Mouse (Mus musculus) liver, embryonic 11.5 days (tissue): ENCODE measurements around the gene Shkbp1. TPM values are rescaled to one million over a fixed set of nuclear protein-coding genes. Genes with fewer than 3 reads are reported as not detected.
A peak's percentile ranks its signal among the peaks of the same experiment; 100 is the strongest.

Source experiments
- ATAC-seq: fragments of 200-750 bp; cut with Nextera tagmentation; replicated peaks from 2 replicates; pipeline ENCODE4 v1.8.0; 2017; ENCODE audit warnings: moderate number of reproducible peaks, mild to moderate bottlenecking, moderate TSS enrichment, moderate library complexity; ENCODE audit not compliant: low FRiP score
- DNase-seq: peaks from one replicate; pipeline ENCODE4 v3.0.0-alpha.2; 2017; ENCODE audit warnings: low spot score
- H3K27ac ChIP-seq: fragments of 300-500 bp; sonication (generic); 2 replicates; pipeline ENCODE4 v1.5.1; 2014; ENCODE audit warnings: mild to moderate bottlenecking, low read depth, low read length, control low read depth
- H3K27me3 ChIP-seq: fragments of 300-500 bp; sonication (generic); replicated peaks from 2 replicates; pipeline ENCODE4 v1.6.1; 2014; ENCODE audit warnings: low read length, mixed read lengths; ENCODE audit not compliant: control insufficient read depth, insufficient read depth
- H3K36me3 ChIP-seq: fragments of 300-500 bp; sonication (generic); 2 replicates; pipeline ENCODE4 v1.6.1; 2014; ENCODE audit warnings: mild to moderate bottlenecking, low read length, moderate library complexity, mixed read lengths; ENCODE audit not compliant: control insufficient read depth, insufficient read depth
- H3K4me1 ChIP-seq: fragments of 300-500 bp; sonication (generic); replicated peaks from 2 replicates; pipeline ENCODE4 v1.6.1; 2014; ENCODE audit warnings: low read length, mixed read lengths; ENCODE audit not compliant: control insufficient read depth, insufficient read depth
- H3K4me2 ChIP-seq: fragments of 300-500 bp; sonication (generic); 2 replicates; pipeline ENCODE4 v1.6.1; 2014; ENCODE audit warnings: mild to moderate bottlenecking, control low read depth, moderate library complexity
- H3K4me3 ChIP-seq: fragments of 300-500 bp; sonication (generic); 2 replicates; pipeline ENCODE4 v1.5.1; 2014; ENCODE audit warnings: low read depth, low read length, control low read depth
- H3K9ac ChIP-seq: fragments of 300-500 bp; sonication (generic); 2 replicates; pipeline ENCODE4 v1.6.1; 2014; ENCODE audit warnings: low read depth, low read length, control low read depth
- H3K9me3 ChIP-seq: fragments of 300-500 bp; sonication (generic); 2 replicates; pipeline ENCODE4 v1.6.1; 2016; ENCODE audit warnings: low read length, inconsistent platforms, mixed read lengths; ENCODE audit not compliant: control insufficient read depth
- WGBS: fragments of 180-500 bp; shearing (Covaris S2); extraction: QIAGEN DNeasy Blood & Tissue Kit; methylation state at CpG from one replicate; pipeline ENCODE4 v1.1.7; 2014; 5-methylcytosine and 5-hydroxymethylcytosine counted together
- polyA plus RNA-seq: library from polyadenylated mRNA; unstranded; fragments of >200 nt; fragmentation: Nextera tagmentation; extraction: Ambion mirVana; gene quantifications from 2 replicates; pipeline ENCODE4 v1.2.1, GENCODE M21; 2014

Shkbp1 gene
- polyA plus RNA-seq, 1 experiment from 2014 or later: 49.6 TPM

DNA sequence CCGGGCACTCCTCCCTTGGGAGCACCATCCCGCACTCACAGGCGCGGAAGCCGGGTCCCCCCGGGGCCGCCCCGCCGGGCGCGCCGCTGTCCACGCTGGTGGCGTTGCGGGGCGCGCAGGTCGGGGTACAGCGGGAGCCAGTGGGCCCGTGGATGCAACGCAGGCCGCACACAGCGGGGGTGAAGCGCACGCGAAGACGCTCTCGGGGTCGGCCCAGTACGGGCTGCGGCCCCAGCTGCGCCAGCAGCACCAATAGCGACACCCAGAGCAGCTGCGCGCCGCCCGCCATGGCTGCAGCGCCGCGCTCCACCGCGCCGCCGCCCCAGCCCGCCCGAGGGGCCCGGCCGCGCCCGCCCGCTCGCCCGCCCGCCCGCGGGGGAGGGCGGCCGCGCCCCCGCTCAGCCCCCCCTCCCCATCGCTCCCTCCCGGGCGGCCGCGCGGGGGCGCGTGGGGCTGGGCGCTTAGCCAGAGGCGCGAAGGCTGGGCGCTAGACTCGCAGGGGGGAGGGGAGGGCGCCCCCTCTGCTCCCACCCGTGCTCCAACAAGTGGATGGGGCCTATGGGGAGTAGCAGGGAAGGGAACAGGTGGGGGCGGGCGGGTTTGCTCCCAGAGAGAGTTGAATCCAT is 22.4 kb downstream of the Shkbp1 start:
- Histone ChIP-seq H3K9me3 (no peaks in the 10 kb centered on the region), H3K4me1 (peaks cover 31% of the 10 kb centered on the region), H3K36me3 (no peaks in the 10 kb centered on the region), H3K27me3 (peaks cover 100% of the 10 kb centered on the region), H3K4me3 (peak overlapping the region; percentile 50), H3K9ac (peak overlapping the region; percentile 49; the same call in 1 of the 2 replicates), H3K27ac (no peak overlapping the region), H3K4me2 (peak overlapping the region; percentile 71)
- WGBS: 2% methylated on average over 45 of the region's 77 CpGs
- ATAC-seq: no peak
- no peak for DNase-seq

DNA sequence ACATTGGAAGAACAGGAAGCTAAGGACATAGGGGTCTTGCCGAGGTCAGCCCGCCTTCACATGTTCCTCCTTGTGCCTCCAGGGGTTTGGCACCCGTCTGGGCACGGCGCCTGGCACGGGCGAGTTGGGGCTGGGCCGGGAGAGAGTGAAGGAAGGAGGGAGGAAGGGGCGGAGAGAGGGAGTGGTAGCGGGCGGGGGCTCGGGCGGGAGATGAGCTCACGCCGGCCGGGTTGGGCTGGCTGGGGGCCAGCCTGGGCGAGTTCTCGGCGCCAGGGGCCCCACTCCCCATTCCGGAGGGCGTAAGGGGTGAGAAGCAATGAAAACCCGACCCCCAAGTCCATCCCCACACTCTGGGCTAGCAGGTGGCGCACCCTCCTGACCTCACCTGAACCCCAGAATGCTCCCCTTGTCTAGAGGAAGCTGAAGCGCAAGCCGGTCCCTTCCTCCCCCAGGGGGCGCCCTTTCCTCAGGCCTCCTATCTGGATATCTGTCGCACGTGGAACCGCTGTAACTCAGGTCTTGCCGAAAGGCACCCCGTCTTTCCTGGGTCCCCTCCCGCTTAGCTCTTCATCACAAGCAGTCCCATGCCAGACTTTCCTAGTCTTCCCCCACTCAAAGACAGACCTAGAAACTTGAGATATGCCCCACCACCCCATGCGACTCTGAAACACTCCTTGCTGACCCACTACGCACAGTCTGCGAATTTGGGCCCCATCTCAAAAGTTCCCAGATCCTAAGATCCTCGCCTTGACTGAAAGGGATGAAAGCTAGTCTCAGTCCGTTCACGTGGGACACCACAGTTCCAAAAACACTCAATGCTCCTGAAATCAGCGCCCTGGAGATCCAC is 23.2 kb downstream of the Shkbp1 start:
- peak overlapping the region; percentile 50 for H3K4me3 ChIP-seq
- H3K27ac ChIP-seq: no peak overlapping the region
- ATAC-seq: no peak
- no peaks in the 10 kb centered on the region for H3K36me3 ChIP-seq
- 1% methylated on average over 36 of the region's 39 CpGs for WGBS
- peak; percentile 75 for DNase-seq
- H3K4me2 ChIP-seq: peak overlapping the region; percentile 71
- peaks cover 31% of the 10 kb centered on the region for H3K4me1 ChIP-seq
- peaks cover 100% of the 10 kb centered on the region for H3K27me3 ChIP-seq
- H3K9me3 ChIP-seq: no peaks in the 10 kb centered on the region
- no peak overlapping the region for H3K9ac ChIP-seq

DNA sequence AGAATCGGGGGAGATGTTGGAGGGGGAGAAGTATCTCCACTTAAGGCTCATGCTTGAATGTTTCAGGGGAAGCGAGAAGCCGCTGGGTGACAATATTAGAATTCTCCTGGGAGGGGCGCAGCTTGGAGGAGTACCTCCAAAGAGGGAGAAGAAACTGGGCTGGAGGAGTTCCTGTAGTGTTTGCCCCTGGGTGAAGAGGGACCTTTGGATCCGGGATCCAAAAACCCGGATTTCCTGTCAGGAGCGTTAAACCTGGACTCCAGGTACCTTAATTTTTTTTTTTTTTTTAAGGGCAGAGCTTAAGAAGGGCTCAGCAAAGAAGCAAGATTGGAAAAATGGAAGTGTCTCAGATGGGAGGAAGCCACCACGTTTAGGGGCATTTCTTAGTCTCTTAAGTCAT is 24.0 kb downstream of the Shkbp1 start:
- Histone ChIP-seq H3K9me3 (no peaks in the 10 kb centered on the region), H3K4me3 (peak overlapping the region; percentile 50; the same call in 1 of the 2 replicates), H3K27me3 (peaks cover 100% of the 10 kb centered on the region), H3K9ac (no peak overlapping the region), H3K4me2 (peak overlapping the region; percentile 71), H3K27ac (no peak overlapping the region), H3K36me3 (no peaks in the 10 kb centered on the region), H3K4me1 (peaks cover 31% of the 10 kb centered on the region)
- no peak for DNase-seq
- ATAC-seq: no peak
- 11% methylated on average over 8 of the region's 8 CpGs for WGBS

DNA sequence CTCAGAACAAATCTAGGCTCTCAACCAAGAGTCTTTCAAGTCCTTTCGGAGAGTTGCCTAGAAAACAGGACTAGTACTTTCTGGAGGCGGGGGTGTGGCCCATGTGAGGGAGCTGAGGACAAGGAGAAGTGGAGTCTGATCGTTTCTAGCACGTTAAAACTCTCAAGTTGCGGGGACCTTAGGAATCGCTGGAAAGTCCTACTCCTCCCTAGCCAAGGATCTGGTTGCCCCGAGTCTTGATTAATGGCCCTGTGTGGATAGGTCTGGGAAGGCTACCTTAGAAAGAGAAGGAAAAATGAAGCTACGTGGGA is 24.3 kb downstream of the Shkbp1 start:
- DNase-seq (no peak), ATAC-seq (no peak)
- Histone ChIP-seq H3K4me2 (peak overlapping the region; percentile 84), H3K27me3 (peaks cover 100% of the 10 kb centered on the region), H3K36me3 (no peaks in the 10 kb centered on the region), H3K9ac (no peak overlapping the region), H3K4me3 (peak overlapping the region; percentile 49; the same call in 1 of the 2 replicates), H3K9me3 (no peaks in the 10 kb centered on the region), H3K4me1 (peaks cover 31% of the 10 kb centered on the region), H3K27ac (no peak overlapping the region)
- WGBS: 5% methylated on average over 8 of the region's 8 CpGs

DNA sequence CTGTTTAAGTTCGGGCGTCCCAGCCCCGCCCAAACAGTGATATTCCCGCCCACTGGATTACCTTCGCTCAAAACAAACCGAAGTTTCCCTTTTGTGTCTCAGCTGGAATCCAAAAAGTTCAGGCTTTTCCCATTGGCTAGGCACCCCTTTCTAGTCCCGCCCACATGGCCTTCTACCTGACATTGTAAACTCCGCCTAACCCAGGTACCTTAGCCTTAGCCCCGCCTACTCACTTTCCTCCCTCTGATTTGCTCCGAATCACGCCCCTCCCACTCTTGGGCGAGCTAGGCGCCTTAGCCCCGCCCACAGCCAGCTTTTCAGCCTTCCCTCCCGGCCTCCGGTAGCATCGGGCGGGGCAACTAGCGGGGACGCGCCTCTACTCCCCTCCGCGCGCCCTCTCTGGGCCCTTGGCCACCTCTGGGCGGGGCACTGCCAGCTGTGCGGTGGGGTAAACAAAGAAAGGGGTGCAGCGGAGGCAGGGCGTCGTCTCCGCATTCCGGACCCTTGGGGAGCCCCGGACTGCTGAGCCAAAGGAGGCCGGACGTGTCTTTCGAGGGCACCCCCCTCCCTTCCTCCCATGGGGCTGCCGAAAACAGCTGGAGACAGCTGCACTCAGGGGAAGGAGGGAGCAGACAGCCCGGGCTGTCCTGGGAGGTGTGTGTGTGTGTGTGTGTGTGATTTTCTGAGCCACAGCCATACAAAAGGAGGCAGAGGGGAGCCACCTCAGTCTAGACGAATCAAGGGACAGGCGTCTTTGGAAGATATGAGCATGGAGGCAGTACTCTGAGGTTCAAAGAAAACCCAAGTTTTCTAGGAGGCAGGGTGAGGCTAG is 24.9 kb downstream of the Shkbp1 start:
- Histone ChIP-seq H3K4me3 (peak overlapping the region; percentile 49), H3K27ac (0 out of 2 replicates have a peak overlapping the region, but pooled peaks have one; percentile 11), H3K4me2 (peak overlapping the region; percentile 84), H3K4me1 (peaks cover 31% of the 10 kb centered on the region), H3K27me3 (peaks cover 100% of the 10 kb centered on the region), H3K36me3 (no peaks in the 10 kb centered on the region), H3K9ac (no peak overlapping the region), H3K9me3 (no peaks in the 10 kb centered on the region)
- DNase-seq (peak; percentile 86), ATAC-seq (peak; percentile 69)
- 2% methylated on average over 39 of the region's 39 CpGs for WGBS

DNA sequence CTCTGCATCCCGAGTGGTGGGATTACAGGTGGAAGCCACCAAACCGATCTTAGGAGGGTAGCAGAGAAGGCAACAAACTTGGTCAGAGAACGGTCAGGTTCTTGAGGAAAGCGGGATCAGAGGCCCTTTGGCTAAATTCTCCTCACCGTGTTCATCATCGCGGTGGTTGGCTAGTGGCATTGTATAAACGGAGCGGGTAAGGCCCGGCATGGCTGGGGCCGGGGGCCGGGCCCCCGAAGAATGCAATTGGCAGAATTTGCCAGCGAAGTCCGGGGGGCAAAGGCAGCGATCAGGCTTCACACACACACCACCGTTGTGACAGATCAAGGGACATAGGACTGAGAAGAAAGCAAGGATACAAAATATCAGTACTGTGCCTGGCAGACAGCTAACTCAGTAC is 25.8 kb downstream of the Shkbp1 start:
- Histone ChIP-seq H3K27me3 (peaks cover 100% of the 10 kb centered on the region), H3K27ac (no peak overlapping the region), H3K4me3 (peak overlapping the region; percentile 49; the same call in 1 of the 2 replicates), H3K9me3 (no peaks in the 10 kb centered on the region), H3K4me2 (peak overlapping the region; percentile 84), H3K36me3 (no peaks in the 10 kb centered on the region), H3K9ac (no peak overlapping the region), H3K4me1 (peaks cover 31% of the 10 kb centered on the region)
- DNase-seq (no peak), ATAC-seq (no peak)
- WGBS: 18% methylated on average over 17 of the region's 17 CpGs

DNA sequence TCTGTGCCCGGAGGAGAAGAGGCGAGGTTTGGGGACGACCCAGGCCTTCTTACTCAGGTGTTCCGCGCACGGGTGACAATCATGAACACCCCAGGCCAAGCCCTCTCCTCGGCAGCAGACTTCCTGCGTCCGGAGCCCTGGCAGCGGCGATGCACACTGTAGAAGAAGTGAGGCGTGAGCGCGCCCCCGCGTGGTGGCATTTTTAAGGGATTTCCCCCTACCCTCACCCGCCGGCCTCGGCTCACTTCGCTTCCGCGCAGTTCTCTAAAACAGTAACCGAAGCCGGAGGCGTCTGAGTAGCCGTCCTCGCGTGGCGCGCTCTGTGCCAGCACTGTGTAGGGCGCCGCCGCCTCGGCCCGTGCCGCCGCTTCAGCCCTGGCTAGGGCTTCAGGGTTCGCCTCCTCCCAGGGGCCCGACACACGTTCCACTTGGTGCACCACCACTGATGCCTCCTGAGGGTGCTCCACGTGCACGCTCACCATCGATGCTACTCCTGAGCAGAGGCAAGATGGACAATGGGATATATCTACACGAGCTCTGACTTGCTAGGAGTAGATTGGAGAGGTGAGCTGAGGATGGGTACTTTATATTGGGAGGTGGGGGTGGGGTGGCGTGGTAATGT is 26.4 kb downstream of the Shkbp1 start:
- H3K4me3 ChIP-seq: peak overlapping the region; percentile 21; the same call in 1 of the 2 replicates

DNA sequence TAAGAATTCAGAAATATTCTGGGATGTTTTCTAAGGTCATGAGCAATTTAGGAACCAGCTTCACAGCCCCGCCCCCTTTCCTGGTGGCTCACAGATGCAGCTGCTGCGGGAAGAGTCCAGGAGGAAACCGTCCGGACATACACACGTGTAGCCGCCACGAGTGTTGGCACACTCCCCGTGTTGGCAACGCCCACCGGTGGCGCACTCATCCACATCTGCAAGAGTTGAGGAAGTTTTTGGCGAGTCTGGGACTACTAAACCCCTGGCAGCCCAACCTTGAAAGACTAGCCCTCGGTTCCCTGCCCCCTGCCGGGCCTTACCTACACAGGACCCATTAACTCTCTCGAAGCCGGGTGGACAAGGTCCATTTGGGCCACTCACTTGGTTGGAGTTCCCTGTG is 27.2 kb downstream of the Shkbp1 start:
- DNase-seq (no peak), ATAC-seq (no peak)
- no peak overlapping the region for H3K27ac ChIP-seq
- H3K36me3 ChIP-seq: no peaks in the 10 kb centered on the region
- peaks cover 21% of the 10 kb centered on the region for H3K4me1 ChIP-seq
- no peak overlapping the region for H3K4me3 ChIP-seq
- H3K9ac ChIP-seq: no peak overlapping the region
- H3K9me3 ChIP-seq: no peaks in the 10 kb centered on the region
- no peak overlapping the region for H3K4me2 ChIP-seq
- H3K27me3 ChIP-seq: peaks cover 100% of the 10 kb centered on the region
- WGBS: 34% methylated on average over 16 of the region's 16 CpGs

More for the DNA sequence above, 26.4 kb downstream of the Shkbp1 start:
- peak overlapping the region; percentile 84 for H3K4me2 ChIP-seq
- no peak overlapping the region for H3K9ac ChIP-seq
- peaks cover 100% of the 10 kb centered on the region for H3K27me3 ChIP-seq
- DNase-seq (peak; percentile 82), ATAC-seq (peak; percentile 30; the same call in 1 of the 2 replicates)
- H3K36me3 ChIP-seq: no peaks in the 10 kb centered on the region
- no peaks in the 10 kb centered on the region for H3K9me3 ChIP-seq
- WGBS: 4% methylated on average over 45 of the region's 45 CpGs
- H3K27ac ChIP-seq: no peak overlapping the region
- peaks cover 28% of the 10 kb centered on the region for H3K4me1 ChIP-seq
